Mouse (Mus musculus): ENCODE measurements at regions not wholly inside any gene's neighbourhood (a gene's known extent, or its start where the extent isn't known, plus 50 kb on each side); places are given as distances from the start of the nearest gene placed in this dataset.

- Histone ChIP-seq H3K27ac (no peak overlapping the region), H3K36me3 (no peaks in the 10 kb centered on the region), H3K4me2 (replicated peaks) (no peak overlapping the region), H3K4me1 (peaks cover 37% of the 10 kb centered on the region), H3K9ac (no peak overlapping the region), H3K27me3 (no peaks in the 10 kb centered on the region), H3K9me3 (peaks cover 4% of the 10 kb centered on the region), H3K4me3 (no peak overlapping the region)
- WGBS, result 84% methylated on average over 8 of the region's 8 CpGs
- ATAC-seq (ENCODE audit: low FRiP score, low read depth), result no peak
Measured at GRCm38 (mm10) chr13:52150281-52150680, 303.8 kb downstream of the Gadd45g start.

GRCm38 (mm10) chr13:52151777-52152176 is 305.3 kb downstream of the Gadd45g start:
- H3K36me3 ChIP-seq, result no peaks in the 10 kb centered on the region
- H3K9me3 ChIP-seq, result no peaks in the 10 kb centered on the region
- peak; percentile 33; the same call in 1 of the 2 replicates for ATAC-seq (ENCODE audit: low FRiP score, low read depth)
- 0 out of 2 replicates have a peak overlapping the region, but pooled peaks have one; percentile 12 for H3K27ac ChIP-seq
- peaks cover 33% of the 10 kb centered on the region for H3K4me1 ChIP-seq
- peak overlapping the region; percentile 36; the same call in 1 of the 2 replicates for H3K9ac ChIP-seq
- no peaks in the 10 kb centered on the region for H3K27me3 ChIP-seq
- 50% methylated on average over 11 of the region's 11 CpGs for WGBS
- no peak overlapping the region for H3K4me3 ChIP-seq
- H3K4me2 ChIP-seq (replicated peaks), result no peak overlapping the region

GRCm38 (mm10) chr13:52152221-52152620 is 305.7 kb downstream of the Gadd45g start:
- 0 out of 2 replicates have a peak overlapping the region, but pooled peaks have one; percentile 12 for H3K27ac ChIP-seq
- no peak overlapping the region for H3K4me3 ChIP-seq
- H3K4me1 ChIP-seq, result peaks cover 33% of the 10 kb centered on the region
- no peaks in the 10 kb centered on the region for H3K36me3 ChIP-seq
- H3K9me3 ChIP-seq, result no peaks in the 10 kb centered on the region
- ATAC-seq (ENCODE audit: low FRiP score, low read depth), result no peak
- no peak overlapping the region for H3K4me2 ChIP-seq (replicated peaks)
- peak overlapping the region; percentile 36; the same call in 1 of the 2 replicates for H3K9ac ChIP-seq
- WGBS, result 36% methylated on average over 4 of the region's 4 CpGs
- H3K27me3 ChIP-seq, result no peaks in the 10 kb centered on the region

- Histone ChIP-seq H3K27ac (no peak overlapping the region), H3K4me3 (no peak overlapping the region), H3K9ac (no peak overlapping the region), H3K4me2 (replicated peaks) (no peak overlapping the region), H3K4me1 (peaks cover 32% of the 10 kb centered on the region), H3K9me3 (no peaks in the 10 kb centered on the region), H3K36me3 (no peaks in the 10 kb centered on the region), H3K27me3 (no peaks in the 10 kb centered on the region)
- WGBS, result 85% methylated on average over 4 of the region's 4 CpGs
- ATAC-seq (ENCODE audit: low FRiP score, low read depth), result no peak
Measured at GRCm38 (mm10) chr13:52153030-52153429, 306.6 kb downstream of the Gadd45g start.

- Histone ChIP-seq H3K4me3 (no peak overlapping the region), H3K27ac (no peak overlapping the region), H3K36me3 (no peaks in the 10 kb centered on the region), H3K9ac (no peak overlapping the region), H3K4me2 (replicated peaks) (no peak overlapping the region), H3K4me1 (peaks cover 31% of the 10 kb centered on the region), H3K27me3 (no peaks in the 10 kb centered on the region), H3K9me3 (no peaks in the 10 kb centered on the region)
- ATAC-seq (ENCODE audit: low FRiP score, low read depth), result no peak
- 59% methylated on average over 4 of the region's 4 CpGs for WGBS
Measured at GRCm38 (mm10) chr13:52153576-52153975, 307.1 kb downstream of the Gadd45g start.

DNA sequence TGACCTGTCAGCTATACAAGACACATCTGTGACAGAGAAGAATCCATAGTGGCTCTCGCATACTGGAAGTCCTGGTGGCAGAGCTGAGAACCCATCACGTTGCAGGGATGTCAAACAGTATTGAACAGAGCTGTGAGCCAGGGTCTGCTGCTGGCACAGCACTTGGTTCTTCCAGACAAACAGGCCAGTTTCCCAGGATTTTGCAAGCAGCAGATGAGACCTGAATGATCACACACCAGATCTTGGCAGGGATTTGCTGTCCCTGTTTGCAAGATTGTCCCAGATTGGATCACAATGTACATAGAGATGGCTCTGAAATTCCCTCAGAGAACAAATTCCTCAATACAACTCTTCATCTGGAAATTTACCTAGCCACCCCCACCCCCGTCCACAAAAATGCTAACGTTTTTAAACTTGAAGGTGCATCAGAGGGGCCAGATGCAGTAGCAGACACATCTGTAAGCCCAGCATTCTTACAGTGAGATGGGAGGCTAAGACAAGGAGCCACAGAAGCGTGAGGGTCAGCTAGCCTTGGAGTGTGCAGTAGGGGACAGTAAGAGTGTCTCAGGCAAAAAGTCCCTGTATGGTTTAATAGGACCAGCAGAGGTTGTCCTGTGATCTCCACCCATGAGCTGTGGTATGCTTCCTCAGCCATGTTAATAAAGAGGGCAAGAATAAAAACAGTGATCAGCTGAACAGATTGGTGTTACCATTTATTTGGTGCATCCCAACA is 307.8 kb downstream of the Gadd45g start:
- no peaks in the 10 kb centered on the region for H3K9me3 ChIP-seq
- H3K4me2 ChIP-seq (replicated peaks), result no peak overlapping the region
- H3K4me3 ChIP-seq, result no peak overlapping the region
- H3K27ac ChIP-seq, result no peak overlapping the region
- peaks cover 31% of the 10 kb centered on the region for H3K4me1 ChIP-seq
- 67% methylated on average over 5 of the region's 5 CpGs for WGBS
- no peaks in the 10 kb centered on the region for H3K36me3 ChIP-seq
- no peak overlapping the region for H3K9ac ChIP-seq
- H3K27me3 ChIP-seq, result no peaks in the 10 kb centered on the region
- no peak for ATAC-seq (ENCODE audit: low FRiP score, low read depth)

DNA sequence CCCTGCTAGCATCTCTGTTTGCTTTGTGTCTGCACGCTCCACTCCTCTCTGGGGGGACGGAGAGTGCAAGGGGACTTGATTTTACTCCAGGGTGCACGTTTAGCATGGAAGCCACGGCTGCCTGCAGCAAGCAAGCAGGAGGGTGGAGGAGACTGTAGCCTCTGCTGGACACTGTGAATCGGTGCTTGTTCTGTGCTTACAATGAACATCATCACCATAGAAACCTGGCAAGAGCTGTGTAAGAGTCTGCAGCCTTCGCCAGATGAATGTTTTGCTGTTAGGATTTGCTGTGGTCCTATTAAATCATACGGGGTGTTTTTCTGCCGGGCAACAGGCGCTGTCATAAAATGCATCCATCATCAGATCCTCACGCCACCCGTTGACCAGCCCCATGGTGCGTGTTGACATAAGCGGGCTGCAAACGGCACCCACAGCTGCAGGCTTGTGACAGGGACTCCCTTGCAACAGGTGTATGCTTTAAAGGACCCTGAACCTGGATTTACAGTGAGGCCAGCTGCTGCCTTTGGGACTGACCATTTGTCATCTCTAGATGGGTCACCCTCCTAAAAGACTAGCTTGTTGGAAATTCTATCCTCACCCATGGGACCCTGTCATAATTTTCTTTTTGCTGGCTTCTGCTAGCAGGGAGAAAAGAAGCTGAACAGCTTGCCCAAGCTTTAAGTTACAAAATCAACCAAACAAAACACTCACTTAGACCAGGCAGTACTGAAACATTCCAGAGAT is 308.5 kb downstream of the Gadd45g start:
- H3K27me3 ChIP-seq, result no peaks in the 10 kb centered on the region
- H3K4me1 ChIP-seq, result peaks cover 31% of the 10 kb centered on the region
- no peak overlapping the region for H3K27ac ChIP-seq
- ATAC-seq (ENCODE audit: low FRiP score, low read depth), result peak; percentile 63
- no peak overlapping the region for H3K9ac ChIP-seq
- H3K9me3 ChIP-seq, result no peaks in the 10 kb centered on the region
- H3K4me3 ChIP-seq, result no peak overlapping the region
- H3K36me3 ChIP-seq, result no peaks in the 10 kb centered on the region
- 56% methylated on average over 14 of the region's 14 CpGs for WGBS
- H3K4me2 ChIP-seq (replicated peaks), result no peak overlapping the region

- WGBS, result 73% methylated on average over 8 of the region's 8 CpGs
- H3K4me1 ChIP-seq, result peaks cover 31% of the 10 kb centered on the region
- no peak overlapping the region for H3K27ac ChIP-seq
- H3K27me3 ChIP-seq, result no peaks in the 10 kb centered on the region
- no peaks in the 10 kb centered on the region for H3K9me3 ChIP-seq
- H3K4me2 ChIP-seq (replicated peaks), result no peak overlapping the region
- no peak overlapping the region for H3K4me3 ChIP-seq
- ATAC-seq (ENCODE audit: low FRiP score, low read depth), result no peak
- H3K9ac ChIP-seq, result no peak overlapping the region
- H3K36me3 ChIP-seq, result no peaks in the 10 kb centered on the region
Measured at GRCm38 (mm10) chr13:52155588-52156086, 309.2 kb downstream of the Gadd45g start.

GRCm38 (mm10) chr13:52162676-52163075 is 316.2 kb downstream of the Gadd45g start:
- no peaks in the 10 kb centered on the region for H3K27me3 ChIP-seq
- H3K4me1 ChIP-seq, result no peaks in the 10 kb centered on the region
- no peak overlapping the region for H3K4me2 ChIP-seq (replicated peaks)
- no peaks in the 10 kb centered on the region for H3K9me3 ChIP-seq
- no peak overlapping the region for H3K4me3 ChIP-seq
- 83% methylated on average over 7 of the region's 7 CpGs for WGBS
- H3K9ac ChIP-seq, result no peak overlapping the region
- no peak overlapping the region for H3K27ac ChIP-seq
- ATAC-seq (ENCODE audit: low FRiP score, low read depth), result no peak
- H3K36me3 ChIP-seq, result no peaks in the 10 kb centered on the region

DNA sequence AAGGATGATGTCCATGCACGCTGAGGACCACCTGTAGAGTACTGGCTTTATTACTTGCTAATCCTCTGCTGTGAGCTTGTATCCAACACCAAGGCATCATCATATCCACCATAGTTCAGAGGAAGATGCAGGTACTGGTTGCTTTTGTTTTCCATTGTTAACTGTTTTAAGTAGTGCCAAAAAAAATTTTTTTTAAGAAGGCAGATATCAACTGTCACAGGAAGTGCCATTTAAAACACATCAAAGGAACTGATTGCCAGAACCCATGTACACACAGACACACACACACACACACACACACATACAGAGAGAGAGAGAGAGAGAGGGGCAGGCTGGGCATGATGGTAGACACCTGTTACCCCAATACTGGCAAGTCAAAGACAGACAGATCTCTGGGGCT is 319.1 kb downstream of the Gadd45g start:
- ATAC-seq (ENCODE audit: low FRiP score, low read depth), result no peak
- Histone ChIP-seq H3K4me3 (no peak overlapping the region), H3K36me3 (no peaks in the 10 kb centered on the region), H3K9ac (no peak overlapping the region), H3K4me2 (replicated peaks) (no peak overlapping the region), H3K27ac (no peak overlapping the region), H3K27me3 (no peaks in the 10 kb centered on the region), H3K4me1 (no peaks in the 10 kb centered on the region), H3K9me3 (no peaks in the 10 kb centered on the region)
- 79% methylated on average over 1 of the region's 1 CpGs for WGBS

GRCm38 (mm10) chr13:52167968-52168367 is 321.5 kb downstream of the Gadd45g start:
- 75% methylated on average over 5 of the region's 5 CpGs for WGBS
- H3K27ac ChIP-seq, result no peak overlapping the region
- H3K4me2 ChIP-seq (replicated peaks), result no peak overlapping the region
- ATAC-seq (ENCODE audit: low FRiP score, low read depth), result no peak
- H3K27me3 ChIP-seq, result no peaks in the 10 kb centered on the region
- no peaks in the 10 kb centered on the region for H3K9me3 ChIP-seq
- H3K36me3 ChIP-seq, result no peaks in the 10 kb centered on the region
- H3K9ac ChIP-seq, result no peak overlapping the region
- no peaks in the 10 kb centered on the region for H3K4me1 ChIP-seq
- H3K4me3 ChIP-seq, result no peak overlapping the region

GRCm38 (mm10) chr13:52172706-52173346 is 326.3 kb downstream of the Gadd45g start:
- Histone ChIP-seq H3K27ac (no peak overlapping the region), H3K4me2 (replicated peaks) (no peak overlapping the region), H3K36me3 (no peaks in the 10 kb centered on the region), H3K27me3 (no peaks in the 10 kb centered on the region), H3K9ac (no peak overlapping the region), H3K9me3 (no peaks in the 10 kb centered on the region), H3K4me1 (no peaks in the 10 kb centered on the region), H3K4me3 (no peak overlapping the region)
- WGBS, result 86% methylated on average over 9 of the region's 9 CpGs
- ATAC-seq (ENCODE audit: low FRiP score, low read depth), result no peak
